Mouse (Mus musculus) layer of hippocampus, adult 2 months (tissue): ENCODE measurements around the gene Spata33. TPM values are rescaled to one million over a fixed set of nuclear protein-coding genes. Genes with fewer than 3 reads are reported as not detected.

Experiments used
- DNase-seq, 2 experiments: peaks; one replicate each; pipeline ENCODE4 v3.0.0; 2022; ENCODE audit warnings: low spot score in 2 of 2
- H3K27ac ChIP-seq: fragments of 200-600 bp; 2 replicates; pipeline ENCODE4 v1.8.1; 2022
- H3K4me3 ChIP-seq: fragments of 200-600 bp; 2 replicates; pipeline ENCODE4 v1.8.1; 2022; ENCODE audit warnings: mild to moderate bottlenecking
- CTCF ChIP-seq: fragments of 200-600 bp; conservative IDR thresholded peaks from 2 replicates; pipeline ENCODE4 v1.8.1; 2022; ENCODE audit warnings: antibody characterized with exemption, mild to moderate bottlenecking, moderate library complexity
- total RNA-seq, 2 experiments: library from RNA; stranded (reverse); gene quantifications; 2 replicates each; pipeline ENCODE4 v1.2.3; 2021

Gene Spata33
- total RNA-seq, 2 experiments from 2014 or later: 6.5 to 7.1 TPM

- H3K4me3 ChIP-seq: no peak overlapping the region
- H3K27ac ChIP-seq: no peak overlapping the region
- DNase-seq: no peak
- TF ChIP-seq CTCF: no peak
Measured at GRCm38 (mm10) chr8:123267926-123268656, 55.5 kb downstream of the Spata33 start.

- Histone ChIP-seq H3K4me3 (no peak overlapping the region), H3K27ac (no peak overlapping the region)
- TF ChIP-seq CTCF: no peak
- DNase-seq: no peak
Measured at GRCm38 (mm10) chr8:123271147-123271546, 58.5 kb downstream of the Spata33 start.

Other genes with a start within 250 kb of the Spata33 start
- gene Ankrd11, start 170.6 kb upstream of the Spata33 start, total RNA-seq: 100 to 1,000 TPM; 165 to 176 TPM
- 10 to 100 TPM; 63.4 to 66.3 TPM for gene Spg7, start 149.9 kb upstream of the Spata33 start, total RNA-seq
- gene Rpl13, start 110.5 kb upstream of the Spata33 start, total RNA-seq: 100 to 1,000 TPM; 418 to 466 TPM
- 100 to 1,000 TPM; 257 to 313 TPM for gene Cpne7, start 95.5 kb upstream of the Spata33 start, total RNA-seq
- gene Sult5a1, start 54.5 kb upstream of the Spata33 start, total RNA-seq: 1 to 10 TPM; 2.0 to 2.8 TPM
- gene Dpep1, start 26.6 kb upstream of the Spata33 start, total RNA-seq: under 1 TPM in 1 of 2 experiments, not detected in 1; 0.37 TPM
- gene Chmp1a, start 69 bp upstream of the Spata33 start, total RNA-seq: 100 to 1,000 TPM; 102 to 111 TPM
- gene Cdk10, start 12.0 kb downstream of the Spata33 start, total RNA-seq: 10 to 100 TPM; 93.9 to 98.8 TPM
- 10 to 100 TPM; 71.4 to 75.0 TPM for gene Spata2l, start 23.4 kb downstream of the Spata33 start, total RNA-seq
- 10 to 100 TPM; 20.3 to 24.8 TPM for gene Zfp276, start 41.4 kb downstream of the Spata33 start, total RNA-seq
- gene Vps9d1, start 41.5 kb downstream of the Spata33 start, total RNA-seq: 10 to 100 TPM; 59.5 to 70.3 TPM
- 1 to 10 TPM; 1.7 to 2.8 TPM for gene Fanca, start 105.7 kb downstream of the Spata33 start, total RNA-seq
- gene Spire2, start 119.9 kb downstream of the Spata33 start, total RNA-seq: 10 to 100 TPM; 15.8 to 17.4 TPM
- 100 to 1,000 TPM; 459 to 497 TPM for gene Tcf25, start 160.9 kb downstream of the Spata33 start, total RNA-seq
- not detected for gene Mc1r, start 194.3 kb downstream of the Spata33 start, total RNA-seq
- 100 to 1,000 TPM; 249 to 277 TPM for gene Tubb3, start 198.6 kb downstream of the Spata33 start, total RNA-seq
- gene Def8, start 210.7 kb downstream of the Spata33 start, total RNA-seq: 10 to 100 TPM; 56.7 to 62.1 TPM